Mouse (Mus musculus) left cerebral cortex, postnatal 25 days (tissue): ENCODE measurements around the gene Plcl1. TPM values are rescaled to one million over a fixed set of nuclear protein-coding genes. Genes with fewer than 3 reads are reported as not detected.

Experiments used
- DNase-seq, 2 experiments: peaks; one replicate each; pipeline ENCODE4 v3.0.0; 2022; ENCODE audit warnings: low spot score in 2 of 2, mixed read lengths in 1 of 2
- intact Hi-C: fragments of 180-260 bp; cut with DNase I; formaldehyde crosslinking; loops from one replicate; pipeline ENCODE4 v1.15.1; 2025
- total RNA-seq, 2 experiments: library from RNA; stranded (reverse); gene quantifications; 2 replicates each; pipeline ENCODE4 v1.2.3; 2021

The Plcl1 gene
- total RNA-seq, 2 experiments from 2014 or later = 23.1 to 25.4 TPM

- intact Hi-C loops = no loop called here
Measured at GRCm38 (mm10) chr1:55738746-55739365, 333.1 kb downstream of the Plcl1 start.

GRCm38 (mm10) chr1:55741885-55742284 lies 336.2 kb downstream of the Plcl1 start:
- intact Hi-C loops = no loop called here
- peak in 1 of 2 experiments; percentile 73 for DNase-seq

More at GRCm38 (mm10) chr1:55738746-55739365, 333.1 kb downstream of the Plcl1 start:
- no peak for DNase-seq

- DNase-seq = no peak
- intact Hi-C loops = no loop called here
Measured at GRCm38 (mm10) chr1:55748516-55748915, 342.8 kb downstream of the Plcl1 start.

- no peak for DNase-seq
- intact Hi-C loops = no loop called here
Measured at GRCm38 (mm10) chr1:55749770-55750169, 344.0 kb downstream of the Plcl1 start.

DNA sequence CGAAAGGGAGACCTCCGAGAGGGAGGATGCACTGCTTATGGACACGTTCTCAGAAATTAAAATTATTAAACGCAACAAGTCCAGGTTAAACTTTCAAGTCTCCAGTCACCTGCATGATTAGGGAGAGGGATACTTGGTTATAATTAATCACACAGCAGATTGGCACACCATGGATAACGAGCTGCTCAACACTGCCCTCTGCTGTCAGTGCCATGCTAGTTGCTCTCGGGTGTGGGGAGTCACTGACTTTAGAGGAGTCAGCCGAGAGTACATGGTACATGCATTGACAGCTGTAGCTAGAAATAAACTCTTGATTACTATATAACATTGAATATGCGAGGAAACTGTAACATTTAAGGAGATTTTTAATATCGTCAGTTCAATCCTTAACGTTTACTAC lies 350.0 kb downstream of the Plcl1 start:
- no peak for DNase-seq
- intact Hi-C loops = no loop called here

DNA sequence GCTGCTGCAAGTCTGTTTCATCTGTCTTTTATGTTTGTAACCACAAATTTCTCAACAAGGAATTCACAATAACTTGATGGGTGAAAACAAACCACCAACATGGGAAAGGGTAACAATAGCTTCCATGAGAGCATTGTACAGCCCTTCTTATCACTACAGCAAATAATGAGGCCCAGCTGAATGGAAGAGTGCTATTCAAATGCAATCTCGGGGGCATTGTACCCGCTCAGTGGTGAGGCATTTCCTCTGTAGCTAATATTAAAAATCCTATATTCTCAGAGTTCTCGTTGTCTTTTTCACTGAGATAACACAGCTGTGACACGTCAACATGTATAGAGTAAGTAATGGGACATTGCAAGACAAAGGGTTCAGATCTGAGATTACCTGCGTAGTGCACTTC lies 356.6 kb downstream of the Plcl1 start:
- DNase-seq = no peak
- intact Hi-C loops = loop anchor here (5.0 kb wide), 1 partner anchor 75 kb away; no protein-coding TSS in a partner anchor

DNA sequence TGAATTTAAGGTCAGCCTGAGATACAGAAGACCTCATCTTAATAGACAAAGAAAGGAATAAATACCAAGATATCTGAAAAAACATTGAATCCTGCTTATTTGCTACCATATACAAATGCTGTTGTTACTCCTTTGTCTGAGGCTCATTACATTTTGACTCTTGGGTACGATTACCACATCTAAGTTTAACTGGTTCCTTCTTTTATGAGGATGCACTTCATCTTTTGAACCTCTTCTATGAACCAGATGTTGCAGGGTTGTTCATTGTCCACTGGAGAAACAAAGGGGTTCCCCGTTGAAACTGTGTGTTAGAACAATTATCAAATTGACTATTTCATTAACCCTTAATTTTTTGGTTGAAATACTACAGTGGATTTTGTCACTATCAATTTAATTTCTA lies 357.4 kb downstream of the Plcl1 start:
- intact Hi-C loops = loop anchor here (5.0 kb wide), 1 partner anchor 74 kb away; no protein-coding TSS in a partner anchor
- no peak for DNase-seq

- intact Hi-C loops = no loop called here
- DNase-seq = peak in 1 of 2 experiments; percentile 12
Measured at GRCm38 (mm10) chr1:55766743-55767142, 361.0 kb downstream of the Plcl1 start.

DNA sequence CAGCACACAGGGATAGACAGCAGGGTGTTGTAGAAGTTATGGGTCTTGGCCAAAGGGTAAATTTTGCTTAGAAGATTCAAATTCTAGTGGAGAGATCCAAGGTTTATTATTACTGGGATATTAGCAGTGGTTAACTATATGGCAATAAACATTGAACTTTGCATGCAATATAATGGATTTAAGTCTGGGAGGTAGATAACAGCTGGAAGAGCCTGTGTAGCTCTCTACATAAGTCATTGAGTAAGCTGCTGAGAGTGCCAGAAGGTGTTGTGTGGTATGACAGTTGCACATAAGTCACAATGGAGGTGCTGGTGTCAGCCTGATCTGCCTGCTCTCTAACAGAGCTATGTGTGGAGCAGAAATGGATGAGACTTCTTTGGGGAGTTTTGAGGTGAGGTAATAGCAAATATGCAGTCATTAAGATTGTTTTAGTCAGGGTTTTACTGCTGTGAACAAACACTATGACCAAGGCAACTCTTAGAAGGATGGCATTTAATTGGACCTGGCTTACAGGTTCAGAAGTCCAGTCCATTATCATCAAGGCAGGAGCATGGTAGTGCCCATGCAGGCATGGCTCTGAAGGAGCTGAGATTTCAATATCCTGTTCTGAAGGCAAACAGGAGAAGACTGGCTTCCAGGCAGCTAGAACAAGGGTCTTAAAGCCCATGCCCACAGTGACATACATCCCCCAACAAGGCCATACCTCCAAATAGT lies 364.5 kb downstream of the Plcl1 start:
- intact Hi-C loops = no loop called here
- no peak for DNase-seq

DNA sequence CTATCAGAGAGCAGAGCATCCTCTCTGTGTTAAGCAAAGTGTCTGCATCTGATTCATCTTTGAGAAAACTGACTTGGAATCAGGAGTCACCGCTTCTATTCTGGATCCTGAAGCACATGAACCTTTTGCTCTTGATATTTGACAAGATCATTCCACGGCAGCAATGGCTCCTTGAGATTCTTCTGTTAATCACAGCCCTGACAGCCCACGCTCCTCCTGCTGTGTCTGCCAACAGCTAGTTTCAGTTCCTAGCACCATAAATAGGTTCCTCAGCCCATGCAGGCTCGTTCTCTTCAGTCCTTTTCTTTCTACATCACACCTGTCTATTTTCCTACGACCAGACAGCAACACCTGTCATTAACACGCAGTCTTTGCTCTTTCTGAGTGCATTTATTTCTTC lies 387.1 kb downstream of the Plcl1 start:
- DNase-seq = peak; percentile 57 to 79
- intact Hi-C loops = no loop called here

Other genes with a start within 250 kb of the Plcl1 start
- gene Rftn2, start 179.1 kb upstream of the Plcl1 start, total RNA-seq = 10 to 100 TPM; 20.6 to 21.7 TPM
- 10 to 100 TPM in 1 of 2 experiments, 1 to 10 TPM in 1; 9.7 to 10.5 TPM for gene Mars2, start 168.7 kb upstream of the Plcl1 start, total RNA-seq
- gene Boll, start 42.5 kb upstream of the Plcl1 start, total RNA-seq = under 1 TPM in 1 of 2 experiments, not detected in 1; 0.41 TPM